Comparison of ENCODE assay signal across 8 mouse cellular contexts in the genomic region with DNA sequence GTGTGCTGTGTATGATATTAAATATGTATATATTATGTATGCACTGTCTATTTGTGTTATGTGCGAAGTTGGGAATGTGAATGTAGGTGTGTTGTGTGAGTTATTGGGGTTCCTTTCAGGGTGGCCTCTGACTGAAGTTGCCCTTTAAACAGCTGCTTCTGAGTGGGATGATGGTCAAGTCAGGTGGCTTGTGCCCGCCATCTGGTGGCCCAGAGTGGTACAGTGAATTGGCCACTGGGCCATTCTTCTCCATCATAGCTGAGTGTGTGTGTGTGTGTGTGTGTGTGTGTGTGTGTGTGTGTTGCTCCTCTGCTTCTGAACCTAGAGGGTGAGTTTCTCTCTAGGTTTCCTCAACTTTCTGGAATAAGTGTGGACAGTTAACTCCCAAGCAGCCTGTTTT.
DNase-seq lines count a peak whose midpoint lies in the region; ATAC-seq lines count a peak whose summit lies in the region.

No protein-coding gene starts in this region.

- peak; percentile 63 for DNase-seq in MN1 (ENCODE audit: low spot score)
- peak; percentile 74 for DNase-seq in brain, adult 2 months (ENCODE audit: low read depth, low spot score)
- peak; percentile 86 for DNase-seq in heart, postnatal 4 days
- DNase-seq in layer of hippocampus, postnatal 10 days (ENCODE audit: low spot score in 2 of 2) = peak; percentile 79 to 83
- DNase-seq in lung, postnatal 10 days = peak; percentile 87
- peak; percentile 68 for DNase-seq in retina, postnatal 7 days (ENCODE audit: low read depth, low spot score)
- DNase-seq in T-cell, adult 2 months (ENCODE audit: low spot score) = no peak

- H3K36me3 ChIP-seq in forebrain, embryonic 13.5 days (ENCODE audit: poor library complexity, severe bottlenecking) = no peaks in the 10 kb centered on the region

- H3K4me1 ChIP-seq in forebrain, embryonic 13.5 days = peaks cover 15% of the 10 kb centered on the region

- no peak overlapping the region for H3K4me2 ChIP-seq in forebrain, embryonic 13.5 days

- H3K9me3 ChIP-seq in forebrain, embryonic 13.5 days (replicated peaks) = no peaks in the 10 kb centered on the region

- H3K4me3 ChIP-seq in forebrain, embryonic 13.5 days = no peak overlapping the region

- no peak overlapping the region for H3K9ac ChIP-seq in forebrain, embryonic 13.5 days

- H3K27me3 ChIP-seq in forebrain, embryonic 13.5 days = no peaks in the 10 kb centered on the region

- ATAC-seq in forebrain, embryonic 13.5 days = peak; percentile 68

- WGBS in forebrain, embryonic 13.5 days = 15% methylated on average over 2 of the region's 2 CpGs

- no peak overlapping the region for H3K27ac ChIP-seq in forebrain, embryonic 13.5 days
